Mouse (Mus musculus): ENCODE results near the gene Crybb2. TPM values are rescaled to one million over a fixed set of nuclear protein-coding genes. Genes with fewer than 3 reads are reported as not detected.
A peak's percentile ranks its signal among the peaks of the same experiment; 100 is the strongest.

The Crybb2 gene
- not detected in 2 replicates for polyA plus RNA-seq (2015; fragmentation: Nextera tagmentation; extraction: Ambion mirVana)

- TF ChIP-seq EP300 (IDR thresholded peaks at IDR 0.05) = no peak
- no peak for TF ChIP-seq CTCF (IDR thresholded peaks at IDR 0.05)
- Histone ChIP-seq H3K9ac (replicated peaks; ENCODE audit: low read depth) (no peak within 1 kb of the TSS), H3K27ac (ENCODE audit: low read length) (no peak within 1 kb of the TSS), H3K4me2 (replicated peaks; ENCODE audit: low read depth, low read length) (no peak within 1 kb of the TSS), H3K9me3 (ENCODE audit: low read length) (no peaks in the 10 kb centered on the region), H3K4me1 (ENCODE audit: insufficient read depth, low read depth, low read length) (no peaks in the 10 kb centered on the region), H3K27me3 (replicated peaks; ENCODE audit: insufficient read depth, low read length) (no peaks in the 10 kb centered on the region), H3K36me3 (ENCODE audit: insufficient read depth, low read length) (no peaks in the 10 kb centered on the region), H3K4me3 (ENCODE audit: low read depth, low read length) (no peak within 1 kb of the TSS)
- DNase-seq (ENCODE audit: low spot score) = no peak
- ATAC-seq = no peak
Measured at GRCm38 (mm10) chr5:113070017-113070416, at the start of gene Crybb2. Gene Crybb2 (minus strand): TSS chr5:113070117.

GRCm38 (mm10) chr5:113119291-113119690 lies 49.4 kb upstream of the Crybb2 start:
- no peak overlapping the region for H3K9ac ChIP-seq (replicated peaks; ENCODE audit: low read depth)
- TF ChIP-seq CTCF (IDR thresholded peaks at IDR 0.05) (no peak), EP300 (IDR thresholded peaks at IDR 0.05) (no peak)
- ATAC-seq (no peak), DNase-seq (ENCODE audit: low spot score) (no peak)
- WGBS = 61% methylated on average over 9 of the region's 9 CpGs
- H3K4me2 ChIP-seq (replicated peaks; ENCODE audit: low read depth, low read length) = no peak overlapping the region
- no peaks in the 10 kb centered on the region for H3K27me3 ChIP-seq (replicated peaks; ENCODE audit: insufficient read depth, low read length)
- peaks cover 8% of the 10 kb centered on the region; the same call in 1 of the 2 replicates for H3K4me1 ChIP-seq (ENCODE audit: insufficient read depth, low read depth, low read length)
- no peaks in the 10 kb centered on the region for H3K9me3 ChIP-seq (ENCODE audit: low read length)
- H3K27ac ChIP-seq (ENCODE audit: low read length) = no peak overlapping the region
- H3K4me3 ChIP-seq (ENCODE audit: low read depth, low read length) = no peak overlapping the region
- H3K36me3 ChIP-seq (ENCODE audit: insufficient read depth, low read length) = no peaks in the 10 kb centered on the region

GRCm38 (mm10) chr5:113118695-113119094 lies 48.8 kb upstream of the Crybb2 start:
- Histone ChIP-seq H3K9ac (replicated peaks; ENCODE audit: low read depth) (no peak overlapping the region), H3K4me3 (ENCODE audit: low read depth, low read length) (no peak overlapping the region), H3K27ac (ENCODE audit: low read length) (no peak overlapping the region), H3K36me3 (ENCODE audit: insufficient read depth, low read length) (no peaks in the 10 kb centered on the region), H3K4me2 (replicated peaks; ENCODE audit: low read depth, low read length) (no peak overlapping the region), H3K4me1 (ENCODE audit: insufficient read depth, low read depth, low read length) (peaks cover 11% of the 10 kb centered on the region; the same call in 1 of the 2 replicates), H3K27me3 (replicated peaks; ENCODE audit: insufficient read depth, low read length) (no peaks in the 10 kb centered on the region), H3K9me3 (ENCODE audit: low read length) (no peaks in the 10 kb centered on the region)
- ATAC-seq = peak; percentile 20; the same call in 1 of the 2 replicates
- peak; percentile 61 for DNase-seq (ENCODE audit: low spot score)
- WGBS = 28% methylated on average over 6 of the region's 6 CpGs
- TF ChIP-seq CTCF (IDR thresholded peaks at IDR 0.05) (no peak), EP300 (IDR thresholded peaks at IDR 0.05) (no peak)

DNA sequence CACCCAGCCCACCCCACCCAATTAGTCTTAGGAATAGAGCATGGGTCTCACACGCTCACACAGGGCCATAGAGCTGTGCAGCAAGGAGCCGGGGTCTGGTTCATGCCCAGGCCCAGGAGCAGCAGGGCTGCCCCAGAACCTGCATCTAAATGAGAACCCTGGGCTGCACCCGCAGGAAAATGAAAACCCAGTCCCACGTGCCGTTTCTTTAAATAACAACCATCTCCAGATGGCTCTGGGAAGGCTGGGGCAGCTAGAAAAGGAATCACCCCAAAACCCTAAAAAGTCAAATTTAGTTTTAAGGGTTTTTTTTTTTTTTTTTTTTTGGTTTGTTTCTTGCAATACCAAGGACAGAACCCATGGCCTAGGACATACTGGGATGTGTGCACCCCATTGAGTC lies 47.4 kb upstream of the Crybb2 start:
- H3K36me3 ChIP-seq (ENCODE audit: insufficient read depth, low read length) = no peaks in the 10 kb centered on the region
- no peak for TF ChIP-seq EP300 (IDR thresholded peaks at IDR 0.05)
- no peaks in the 10 kb centered on the region for H3K9me3 ChIP-seq (ENCODE audit: low read length)
- WGBS = 90% methylated on average over 5 of the region's 5 CpGs
- no peak overlapping the region for H3K27ac ChIP-seq (ENCODE audit: low read length)
- peaks cover 14% of the 10 kb centered on the region; the same call in 1 of the 2 replicates for H3K4me1 ChIP-seq (ENCODE audit: insufficient read depth, low read depth, low read length)
- H3K4me2 ChIP-seq (replicated peaks; ENCODE audit: low read depth, low read length) = no peak overlapping the region
- H3K27me3 ChIP-seq (replicated peaks; ENCODE audit: insufficient read depth, low read length) = no peaks in the 10 kb centered on the region
- H3K4me3 ChIP-seq (ENCODE audit: low read depth, low read length) = no peak overlapping the region
- no peak overlapping the region for H3K9ac ChIP-seq (replicated peaks; ENCODE audit: low read depth)
- ATAC-seq (no peak), DNase-seq (ENCODE audit: low spot score) (no peak)

DNA sequence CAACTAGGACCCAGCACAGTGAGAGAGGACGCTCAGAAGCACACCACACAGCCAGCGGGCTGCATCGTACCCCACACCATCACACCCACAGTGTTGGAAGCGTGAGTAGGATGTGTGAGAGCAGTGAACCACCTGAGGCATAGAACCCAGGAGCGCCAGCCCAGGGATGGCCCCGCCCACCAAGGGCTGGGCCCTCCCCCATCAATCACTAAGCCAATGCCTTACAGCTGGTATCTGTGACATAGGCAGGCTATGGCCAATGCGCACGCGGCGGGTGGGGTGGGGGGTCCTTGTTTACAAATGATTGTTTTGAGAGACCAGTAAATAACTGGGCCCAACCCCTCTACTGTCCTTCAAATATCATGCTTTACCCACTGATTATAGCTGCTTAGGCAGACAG lies 46.0 kb upstream of the Crybb2 start:
- no peak for ATAC-seq
- DNase-seq (ENCODE audit: low spot score) = no peak
- Histone ChIP-seq H3K36me3 (ENCODE audit: insufficient read depth, low read length) (no peaks in the 10 kb centered on the region), H3K4me1 (ENCODE audit: insufficient read depth, low read depth, low read length) (peaks cover 6% of the 10 kb centered on the region; the same call in 1 of the 2 replicates), H3K4me2 (replicated peaks; ENCODE audit: low read depth, low read length) (no peak overlapping the region), H3K27ac (ENCODE audit: low read length) (no peak overlapping the region), H3K9me3 (ENCODE audit: low read length) (no peaks in the 10 kb centered on the region), H3K9ac (replicated peaks; ENCODE audit: low read depth) (no peak overlapping the region), H3K4me3 (ENCODE audit: low read depth, low read length) (no peak overlapping the region), H3K27me3 (replicated peaks; ENCODE audit: insufficient read depth, low read length) (no peaks in the 10 kb centered on the region)
- 73% methylated on average over 10 of the region's 10 CpGs for WGBS
- TF ChIP-seq EP300 (IDR thresholded peaks at IDR 0.05) (no peak), CTCF (IDR thresholded peaks at IDR 0.05) (no peak)

GRCm38 (mm10) chr5:113114264-113115225 lies 44.6 kb upstream of the Crybb2 start:
- WGBS = 36% methylated on average over 20 of the region's 20 CpGs
- TF ChIP-seq EP300 (IDR thresholded peaks at IDR 0.05) (no peak), CTCF (IDR thresholded peaks at IDR 0.05) (no peak)
- no peak overlapping the region; the same call in 1 of the 2 replicates for H3K9ac ChIP-seq (replicated peaks; ENCODE audit: low read depth)
- no peak overlapping the region for H3K4me3 ChIP-seq (ENCODE audit: low read depth, low read length)
- ATAC-seq (peak; percentile 29), DNase-seq (ENCODE audit: low spot score) (peak; percentile 50)
- peaks cover 6% of the 10 kb centered on the region; the same call in 1 of the 2 replicates for H3K4me1 ChIP-seq (ENCODE audit: insufficient read depth, low read depth, low read length)
- no peaks in the 10 kb centered on the region for H3K9me3 ChIP-seq (ENCODE audit: low read length)
- no peaks in the 10 kb centered on the region for H3K27me3 ChIP-seq (replicated peaks; ENCODE audit: insufficient read depth, low read length)
- H3K4me2 ChIP-seq (replicated peaks; ENCODE audit: low read depth, low read length) = no peak overlapping the region
- no peaks in the 10 kb centered on the region for H3K36me3 ChIP-seq (ENCODE audit: insufficient read depth, low read length)
- peak overlapping the region; percentile 77 for H3K27ac ChIP-seq (ENCODE audit: low read length)
